Comparison of ENCODE assay signal across 10 mouse cellular contexts in the genomic region with DNA sequence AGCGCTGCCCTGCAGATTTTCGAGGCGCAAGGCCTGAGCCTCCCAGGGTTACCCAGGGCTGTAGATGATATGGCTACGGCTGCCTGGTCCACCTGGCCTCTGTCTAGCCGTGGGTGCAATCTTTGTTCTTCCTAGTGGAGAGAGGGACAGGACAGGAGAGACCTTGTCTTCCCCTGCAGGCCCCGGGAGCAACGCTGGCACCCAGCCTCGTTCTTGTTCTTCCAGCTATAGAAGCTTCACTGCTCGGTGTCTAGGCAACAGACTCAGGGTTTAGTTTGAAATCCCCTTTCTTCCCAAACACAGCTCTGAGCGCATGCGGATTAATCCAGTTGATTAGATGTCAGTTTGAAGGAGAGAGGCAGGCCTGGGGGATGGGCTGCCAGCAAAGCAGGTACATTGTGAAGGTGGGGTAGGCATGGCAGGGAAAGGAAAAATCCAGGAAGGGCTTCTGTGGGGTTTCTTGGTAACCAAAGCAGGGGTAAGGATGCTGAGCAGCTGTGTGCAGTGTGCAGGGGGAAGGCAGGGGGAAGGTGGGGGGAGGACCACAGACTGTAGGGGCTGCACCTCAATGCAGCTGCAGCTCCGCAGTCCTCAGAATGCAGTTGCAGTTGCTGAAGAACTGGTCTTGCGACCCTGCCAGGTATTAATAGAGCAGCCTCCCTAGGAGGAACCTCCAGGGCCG. TPM values are rescaled to one million over a fixed set of nuclear protein-coding genes. Genes with fewer than 3 reads are reported as not detected.
A peak's percentile ranks its signal among the peaks of the same experiment; 100 is the strongest.
DNase-seq lines count a peak whose midpoint lies in the region; ATAC-seq and TF ChIP-seq lines count a peak whose summit lies in the region.
"Had no signal": no experiment of that assay in that cellular context is flagged by ENCODE, and none has a peak within 500 bp of the region (broad histone marks: within the 10 kb centered on the region; RNA-seq: fewer than 3 reads in every experiment).

No protein-coding gene starts in this region.

- peak overlapping the region; percentile 50 for H3K27ac ChIP-seq in left cerebral cortex, adult 2 months
- H3K27ac ChIP-seq in heart, embryonic 15.5 days: peak overlapping the region; percentile 99

- H3K36me3 ChIP-seq in heart, embryonic 15.5 days: no peaks in the 10 kb centered on the region

- no peaks in the 10 kb centered on the region for H3K9me3 ChIP-seq in heart, embryonic 15.5 days (replicated peaks)
- H3K9me3 ChIP-seq: megakaryocyte, embryonic 14.5 days had no signal

- no peaks in the 10 kb centered on the region for H3K27me3 ChIP-seq in heart, embryonic 15.5 days

- peak overlapping the region; percentile 63 for H3K9ac ChIP-seq in heart, embryonic 15.5 days

- 36% methylated on average over 14 of the region's 14 CpGs for WGBS in heart, embryonic 15.5 days

- intact Hi-C loops in left cerebral cortex, adult 2 months (cut with DNase I): no loop called here
- intact Hi-C loops in left cerebral cortex, postnatal 4 days (cut with DNase I): no loop called here

- no peak for ATAC-seq in heart, embryonic 15.5 days (replicated peaks; ENCODE audit: insufficient number of reproducible peaks, insufficient read depth, low FRiP score, low read depth)

- DNase-seq in left cerebral cortex, adult 2 months (ENCODE audit: extremely low spot score in 1 of 2, low spot score in 2 of 2): peak in 1 of 2 experiments; percentile 56
- no peak for DNase-seq in left cerebral cortex, adult 11 months (ENCODE audit: low spot score)
- peak; percentile 54 for DNase-seq in left cerebral cortex, postnatal 4 days
- peak; percentile 48 for DNase-seq in right cerebral cortex, postnatal 25 days
- no peak for DNase-seq in adrenal gland, postnatal 36 days
- DNase-seq in thymus, postnatal 14 days: no peak
- no peak for DNase-seq in B cell, adult 2 months
- DNase-seq: thymus, postnatal 4 days had no signal

- H3K4me3 ChIP-seq in left cerebral cortex, adult 2 months: no peak overlapping the region
- H3K4me3 ChIP-seq in heart, embryonic 15.5 days: peak overlapping the region; percentile 55
- H3K4me3 ChIP-seq: megakaryocyte, embryonic 14.5 days had no signal

- H3K4me2 ChIP-seq in heart, embryonic 15.5 days: peak overlapping the region; percentile 65

- TF ChIP-seq CTCF in left cerebral cortex, adult 2 months (IDR thresholded peaks at IDR 0.05): no peak

- peaks cover 44% of the 10 kb centered on the region for H3K4me1 ChIP-seq in heart, embryonic 15.5 days (replicated peaks)

RNA-seq across cellular contexts. Expression of gene Myh7, which starts 1.2 kb away (rescaled TPM):
- 10 to 100 TPM; 22.1 to 24.2 TPM for total RNA-seq in left cerebral cortex, adult 2 months (2021)
- polyA plus RNA-seq in heart, embryonic 15.5 days (2015; fragmentation: Nextera tagmentation; extraction: Ambion mirVana): 4,763 and 4,914 TPM in 2 replicates
- 1 to 10 TPM; 3.9 to 5.5 TPM for total RNA-seq in left cerebral cortex, postnatal 4 days (2021)
- under 1 TPM in 1 of 2 experiments, not detected in 1; 0.49 TPM for total RNA-seq in adrenal gland, postnatal 36 days (2021)

RNA-seq across cellular contexts. Expression of gene Gm17428, which starts 18.9 kb away (rescaled TPM):
- not detected for total RNA-seq in left cerebral cortex, adult 2 months (2021)
- not detected in 2 replicates for polyA plus RNA-seq in heart, embryonic 15.5 days (2015; fragmentation: Nextera tagmentation; extraction: Ambion mirVana)
- total RNA-seq in left cerebral cortex, postnatal 4 days (2021): not detected
- not detected for total RNA-seq in adrenal gland, postnatal 36 days (2021)

RNA-seq across cellular contexts. Expression of gene Ngdn, which starts 19.7 kb away (rescaled TPM):
- 10 to 100 TPM; 26.7 to 30.7 TPM for total RNA-seq in left cerebral cortex, adult 2 months (2021)
- polyA plus RNA-seq in heart, embryonic 15.5 days (2015; fragmentation: Nextera tagmentation; extraction: Ambion mirVana): 56.2 and 57.1 TPM in 2 replicates
- total RNA-seq in left cerebral cortex, postnatal 4 days (2021): 10 to 100 TPM; 26.3 to 29.0 TPM
- 10 to 100 TPM; 34.6 to 44.8 TPM for total RNA-seq in adrenal gland, postnatal 36 days (2021)

RNA-seq across cellular contexts. Expression of gene Myh6, which starts 28.9 kb away (rescaled TPM):
- total RNA-seq in left cerebral cortex, adult 2 months (2021): 10 to 100 TPM in 1 of 2 experiments, 1 to 10 TPM in 1; 6.0 to 10.9 TPM
- 2,004 and 2,041 TPM in 2 replicates for polyA plus RNA-seq in heart, embryonic 15.5 days (2015; fragmentation: Nextera tagmentation; extraction: Ambion mirVana)
- 1 to 10 TPM; 2.7 TPM for total RNA-seq in left cerebral cortex, postnatal 4 days (2021)
- total RNA-seq in adrenal gland, postnatal 36 days (2021): not detected

RNA-seq across cellular contexts. Expression of gene Cmtm5, which starts 59.5 kb away (rescaled TPM):
- total RNA-seq in left cerebral cortex, adult 2 months (2021): 10 to 100 TPM; 46.5 to 53.5 TPM
- 0.74 and 2.4 TPM in 2 replicates for polyA plus RNA-seq in heart, embryonic 15.5 days (2015; fragmentation: Nextera tagmentation; extraction: Ambion mirVana)
- total RNA-seq in left cerebral cortex, postnatal 4 days (2021): 10 to 100 TPM in 1 of 2 experiments, 1 to 10 TPM in 1; 7.5 to 11.1 TPM
- under 1 TPM; 0.46 to 0.83 TPM for total RNA-seq in adrenal gland, postnatal 36 days (2021)

Comparison
In these comparisons a context has a peak if more than half of its experiments do, and no peak if none do; other contexts are left out.
1. DNase-seq: peak in left cerebral cortex, postnatal 4 days (single experiment) and right cerebral cortex, postnatal 25 days (single experiment); none in left cerebral cortex, adult 11 months (single experiment), adrenal gland, postnatal 36 days (0 of 2), thymus, postnatal 14 days (single experiment) and B cell, adult 2 months (0 of 2).